Comparison of ENCODE assay signal across 8 mouse cellular contexts in genomic region chr12:59010482-59010881, GRCm38 (mm10). TPM values are rescaled to one million over a fixed set of nuclear protein-coding genes. Genes with fewer than 3 reads are reported as not detected.
DNase-seq lines count a peak whose midpoint lies in the region; ATAC-seq and TF ChIP-seq lines count a peak whose summit lies in the region.

No protein-coding gene starts in this region.

- ATAC-seq in forebrain, embryonic 11.5 days (replicated peaks; ENCODE audit: low FRiP score) = no peak
- no peak for ATAC-seq in limb, embryonic 15.5 days (ENCODE audit: insufficient number of reproducible peaks, low FRiP score, low TSS enrichment, low read depth)
- no peak for ATAC-seq in neural tube, embryonic 14.5 days (ENCODE audit: low read depth)

- no peak overlapping the region for H3K27ac ChIP-seq in heart, adult 2 months
- no peak overlapping the region for H3K27ac ChIP-seq in forebrain, embryonic 11.5 days (ENCODE audit: low read depth, low read length)
- no peak overlapping the region for H3K27ac ChIP-seq in limb, embryonic 15.5 days
- no peak overlapping the region for H3K27ac ChIP-seq in neural tube, embryonic 14.5 days (ENCODE audit: low read depth, low read length)
- H3K27ac ChIP-seq in cerebellum, adult 2 months (ENCODE audit: insufficient read depth, low read length) = no peak overlapping the region

- no peak for TF ChIP-seq POLR2A in heart, adult 2 months (IDR thresholded peaks at IDR 0.05; ENCODE audit: insufficient read depth, low read depth, low read length)
- no peak for TF ChIP-seq POLR2A in cerebellum, adult 2 months (IDR thresholded peaks at IDR 0.05; ENCODE audit: borderline replicate concordance, insufficient read depth, low read length)

- peaks cover 15% of the 10 kb centered on the region for H3K36me3 ChIP-seq in heart, adult 2 months (ENCODE audit: control insufficient read depth, insufficient read depth, low read length)
- H3K36me3 ChIP-seq in forebrain, embryonic 11.5 days (ENCODE audit: control insufficient read depth, insufficient read depth, low read length) = peaks cover 3% of the 10 kb centered on the region
- peaks cover 16% of the 10 kb centered on the region for H3K36me3 ChIP-seq in limb, embryonic 15.5 days
- H3K36me3 ChIP-seq in neural tube, embryonic 14.5 days (ENCODE audit: control insufficient read depth, insufficient read depth, low read length) = peaks cover 16% of the 10 kb centered on the region

- intact Hi-C loops in heart, adult 2 months (cut with DNase I) = loop anchor here (5.0 kb wide), 1 partner anchor 1778 kb away; the partner anchor contains the start of genes Mipol1 and Prps1l3
- intact Hi-C loops in heart, postnatal 36 days (cut with DNase I) = loop anchor here (5.0 kb wide), 1 partner anchor 207 kb away; the partner anchor contains the start of gene Fbxo33

- peaks cover 9% of the 10 kb centered on the region for H3K4me1 ChIP-seq in heart, adult 2 months (ENCODE audit: control insufficient read depth, insufficient read depth, low read length)
- peaks cover 2% of the 10 kb centered on the region; the same call in 1 of the 2 replicates for H3K4me1 ChIP-seq in forebrain, embryonic 11.5 days (replicated peaks; ENCODE audit: control insufficient read depth, insufficient read depth, low read length)
- peaks cover 24% of the 10 kb centered on the region for H3K4me1 ChIP-seq in limb, embryonic 15.5 days
- peaks cover 16% of the 10 kb centered on the region; the same call in 1 of the 2 replicates for H3K4me1 ChIP-seq in neural tube, embryonic 14.5 days (ENCODE audit: control insufficient read depth, insufficient read depth, low read length)
- H3K4me1 ChIP-seq in cerebellum, adult 2 months (ENCODE audit: control insufficient read depth, insufficient read depth, low read length) = no peaks in the 10 kb centered on the region; the same call in 1 of the 2 replicates

- H3K4me3 ChIP-seq in heart, adult 2 months = no peak overlapping the region
- no peak overlapping the region for H3K4me3 ChIP-seq in forebrain, embryonic 11.5 days (ENCODE audit: low read depth, low read length)
- H3K4me3 ChIP-seq in limb, embryonic 15.5 days = peak overlapping the region; percentile 89
- peak overlapping the region; percentile 81 for H3K4me3 ChIP-seq in neural tube, embryonic 14.5 days (ENCODE audit: low read depth, low read length)
- H3K4me3 ChIP-seq in cerebellum, adult 2 months (replicated peaks; ENCODE audit: insufficient read depth, low read depth, low read length) = no peak overlapping the region

- no peaks in the 10 kb centered on the region for H3K9me3 ChIP-seq in forebrain, embryonic 11.5 days (ENCODE audit: control insufficient read depth, low read length)
- no peaks in the 10 kb centered on the region for H3K9me3 ChIP-seq in limb, embryonic 15.5 days
- H3K9me3 ChIP-seq in neural tube, embryonic 14.5 days (ENCODE audit: control insufficient read depth, low read length) = no peaks in the 10 kb centered on the region

- TF ChIP-seq CTCF in heart, adult 2 months (IDR thresholded peaks at IDR 0.05) = peak; percentile 52
- TF ChIP-seq CTCF in cerebellum, adult 2 months (IDR thresholded peaks at IDR 0.05; ENCODE audit: borderline replicate concordance, insufficient read depth, low read depth, low read length) = no peak

- peak overlapping the region; percentile 70; the same call in 1 of the 2 replicates for H3K4me2 ChIP-seq in forebrain, embryonic 11.5 days (ENCODE audit: low read depth, low read length, severe bottlenecking)
- peak overlapping the region; percentile 43 for H3K4me2 ChIP-seq in limb, embryonic 15.5 days
- H3K4me2 ChIP-seq in neural tube, embryonic 14.5 days (ENCODE audit: low read depth, low read length) = peak overlapping the region; percentile 87; the same call in 1 of the 2 replicates

- no peak overlapping the region for H3K9ac ChIP-seq in heart, adult 2 months (ENCODE audit: low read depth, low read length)
- H3K9ac ChIP-seq in forebrain, embryonic 11.5 days (ENCODE audit: low read length) = no peak overlapping the region; the same call in 1 of the 2 replicates
- no peak overlapping the region for H3K9ac ChIP-seq in limb, embryonic 15.5 days
- no peak overlapping the region for H3K9ac ChIP-seq in neural tube, embryonic 14.5 days (replicated peaks; ENCODE audit: low read depth, low read length)

- peaks cover 3% of the 10 kb centered on the region for H3K79me2 ChIP-seq in heart, adult 2 months (replicated peaks; ENCODE audit: control insufficient read depth, insufficient read depth, low read length)

- H3K27me3 ChIP-seq in heart, adult 2 months (ENCODE audit: control insufficient read depth, insufficient read depth, low read length) = no peaks in the 10 kb centered on the region
- no peaks in the 10 kb centered on the region for H3K27me3 ChIP-seq in forebrain, embryonic 11.5 days (ENCODE audit: control insufficient read depth, insufficient read depth, low read length)
- H3K27me3 ChIP-seq in limb, embryonic 15.5 days = no peaks in the 10 kb centered on the region
- no peaks in the 10 kb centered on the region for H3K27me3 ChIP-seq in neural tube, embryonic 14.5 days (ENCODE audit: control insufficient read depth, insufficient read depth, low read length)
- H3K27me3 ChIP-seq in cerebellum, adult 2 months (ENCODE audit: control insufficient read depth, insufficient read depth, low read length) = no peaks in the 10 kb centered on the region

- TF ChIP-seq EP300 in heart, adult 2 months (IDR thresholded peaks at IDR 0.05; ENCODE audit: insufficient read depth, low read depth, low read length) = no peak

- 51% methylated on average over 2 of the region's 2 CpGs for WGBS in heart, adult 2 months
- WGBS in forebrain, embryonic 11.5 days = 75% methylated on average over 2 of the region's 2 CpGs
- WGBS in limb, embryonic 15.5 days = 64% methylated on average over 2 of the region's 2 CpGs
- 78% methylated on average over 2 of the region's 2 CpGs for WGBS in neural tube, embryonic 14.5 days
- 62% methylated on average over 2 of the region's 2 CpGs for WGBS in cerebellum, adult 2 months

- no peak for DNase-seq in heart, adult 2 months
- no peak for DNase-seq in heart, postnatal 36 days
- DNase-seq in CD8-positive naive resting alpha-beta T cell, adult 2 months (ENCODE audit: low read depth in 2 of 2, low spot score in 2 of 2) = peak; percentile 15 to 25
- no peak for DNase-seq in forebrain, embryonic 11.5 days (ENCODE audit: low spot score)
- DNase-seq in Muller cell, postnatal 12 days (ENCODE audit: inconsistent ontology term) = no peak
- DNase-seq in cerebellum, adult 2 months = no peak

RNA-seq across cellular contexts. Expression of gene Sec23a, which starts 1.3 kb away (rescaled TPM):
- total RNA-seq in heart, adult 2 months (2021) = 10 to 100 TPM; 39.5 to 42.5 TPM
- 19.0 and 42.1 TPM in 2 replicates for polyA plus RNA-seq in heart, adult 2 months (2012; rRNA removed)
- 10 to 100 TPM; 42.5 to 43.8 TPM for total RNA-seq in heart, postnatal 36 days (2021)
- polyA plus RNA-seq in forebrain, embryonic 11.5 days (2014; fragmentation: Nextera tagmentation; extraction: Ambion mirVana) = 76.0 and 76.5 TPM in 2 replicates
- 105 and 107 TPM in 2 replicates for polyA plus RNA-seq in limb, embryonic 15.5 days (2015; fragmentation: Nextera tagmentation; extraction: Ambion mirVana)
- polyA plus RNA-seq in neural tube, embryonic 14.5 days (2014; fragmentation: Nextera tagmentation; extraction: Ambion mirVana) = 127 and 139 TPM in 2 replicates
- 48.4 and 48.5 TPM in 2 replicates for polyA plus RNA-seq in cerebellum, adult 2 months (2012; rRNA removed)

RNA-seq across cellular contexts. Expression of gene Gemin2, which starts 2.7 kb away (rescaled TPM):
- 1 to 10 TPM; 5.3 to 5.7 TPM for total RNA-seq in heart, adult 2 months (2021)
- 2.9 and 5.4 TPM in 2 replicates for polyA plus RNA-seq in heart, adult 2 months (2012; rRNA removed)
- total RNA-seq in heart, postnatal 36 days (2021) = 1 to 10 TPM; 6.2 to 6.5 TPM
- polyA plus RNA-seq in forebrain, embryonic 11.5 days (2014; fragmentation: Nextera tagmentation; extraction: Ambion mirVana) = 27.1 and 33.2 TPM in 2 replicates
- 25.3 and 25.7 TPM in 2 replicates for polyA plus RNA-seq in limb, embryonic 15.5 days (2015; fragmentation: Nextera tagmentation; extraction: Ambion mirVana)
- polyA plus RNA-seq in neural tube, embryonic 14.5 days (2014; fragmentation: Nextera tagmentation; extraction: Ambion mirVana) = 11.9 and 15.2 TPM in 2 replicates
- polyA plus RNA-seq in cerebellum, adult 2 months (2012; rRNA removed) = 8.0 and 9.3 TPM in 2 replicates

RNA-seq across cellular contexts. Expression of gene Trappc6b, which starts 50.8 kb away (rescaled TPM):
- total RNA-seq in heart, adult 2 months (2021) = 10 to 100 TPM; 70.8 to 86.0 TPM
- 46.8 and 57.7 TPM in 2 replicates for polyA plus RNA-seq in heart, adult 2 months (2012; rRNA removed)
- 10 to 100 TPM; 72.2 to 74.3 TPM for total RNA-seq in heart, postnatal 36 days (2021)
- polyA plus RNA-seq in forebrain, embryonic 11.5 days (2014; fragmentation: Nextera tagmentation; extraction: Ambion mirVana) = 64.6 and 69.1 TPM in 2 replicates
- 83.1 and 84.9 TPM in 2 replicates for polyA plus RNA-seq in limb, embryonic 15.5 days (2015; fragmentation: Nextera tagmentation; extraction: Ambion mirVana)
- 123 and 129 TPM in 2 replicates for polyA plus RNA-seq in neural tube, embryonic 14.5 days (2014; fragmentation: Nextera tagmentation; extraction: Ambion mirVana)
- 140 and 143 TPM in 2 replicates for polyA plus RNA-seq in cerebellum, adult 2 months (2012; rRNA removed)

RNA-seq across cellular contexts. Expression of gene Pnn, which starts 56.2 kb away (rescaled TPM):
- 10 to 100 TPM; 22.5 to 27.0 TPM for total RNA-seq in heart, adult 2 months (2021)
- polyA plus RNA-seq in heart, adult 2 months (2012; rRNA removed) = 7.6 and 10.7 TPM in 2 replicates
- total RNA-seq in heart, postnatal 36 days (2021) = 10 to 100 TPM; 23.8 to 26.3 TPM
- polyA plus RNA-seq in forebrain, embryonic 11.5 days (2014; fragmentation: Nextera tagmentation; extraction: Ambion mirVana) = 124 and 127 TPM in 2 replicates
- 98.8 and 103 TPM in 2 replicates for polyA plus RNA-seq in limb, embryonic 15.5 days (2015; fragmentation: Nextera tagmentation; extraction: Ambion mirVana)
- polyA plus RNA-seq in neural tube, embryonic 14.5 days (2014; fragmentation: Nextera tagmentation; extraction: Ambion mirVana) = 77.4 and 86.2 TPM in 2 replicates
- 81.3 and 81.5 TPM in 2 replicates for polyA plus RNA-seq in cerebellum, adult 2 months (2012; rRNA removed)

Comparison
In these comparisons a context has a peak if more than half of its experiments do, and no peak if none do; other contexts are left out.
1. DNase-seq: peak in CD8-positive naive resting alpha-beta T cell, adult 2 months (2 of 2); none in heart, adult 2 months (0 of 2), heart, postnatal 36 days (0 of 2), forebrain, embryonic 11.5 days (single experiment), Muller cell, postnatal 12 days (single experiment) and cerebellum, adult 2 months (0 of 2).
2. H3K4me3 ChIP-seq: peak in limb, embryonic 15.5 days (single experiment) and neural tube, embryonic 14.5 days (single experiment); none in heart, adult 2 months (single experiment), forebrain, embryonic 11.5 days (single experiment) and cerebellum, adult 2 months (single experiment).
3. Peak in every context shown above with its lines, with median percentiles within 50 percentile points of each other: H3K4me2 ChIP-seq.